Mouse (Mus musculus): ENCODE measurements around the gene Ano9.

DNA sequence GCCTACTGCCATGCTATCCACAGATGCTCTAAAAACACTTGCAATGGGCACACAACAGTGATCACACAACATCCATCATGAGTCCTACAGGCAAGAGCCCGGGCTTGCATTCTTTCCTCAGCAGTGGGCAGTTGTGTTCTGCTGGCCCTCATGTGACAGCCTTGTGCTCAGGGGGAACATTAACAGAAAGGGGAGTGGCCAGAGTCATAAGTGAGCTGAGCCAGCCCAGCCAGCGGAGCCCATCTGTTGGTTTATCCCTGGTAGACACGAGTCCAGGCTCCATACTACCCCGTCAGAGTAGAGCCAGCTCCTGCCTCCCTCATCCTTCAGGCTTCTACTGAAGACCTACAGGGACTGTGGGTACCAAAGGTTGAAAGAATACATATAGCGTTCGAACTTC lies 23.7 kb downstream of the Ano9 start:
- TF ChIP-seq EP300 (IDR thresholded peaks at IDR 0.05; ENCODE audit: low read depth in 1 of 2, low read length in 2 of 2) = no peak
- no peak for TF ChIP-seq TCF12 (IDR thresholded peaks at IDR 0.05; ENCODE audit: low read depth, low read length)

All from MEL (cell line).